Mouse (Mus musculus): ENCODE data around the gene Dusp21. TPM values are rescaled to one million over a fixed set of nuclear protein-coding genes. Genes with fewer than 3 reads are reported as not detected.

Dusp21 gene
- total and polyA plus RNA-seq, 2 experiments from 2014 or later = not detected

DNA sequence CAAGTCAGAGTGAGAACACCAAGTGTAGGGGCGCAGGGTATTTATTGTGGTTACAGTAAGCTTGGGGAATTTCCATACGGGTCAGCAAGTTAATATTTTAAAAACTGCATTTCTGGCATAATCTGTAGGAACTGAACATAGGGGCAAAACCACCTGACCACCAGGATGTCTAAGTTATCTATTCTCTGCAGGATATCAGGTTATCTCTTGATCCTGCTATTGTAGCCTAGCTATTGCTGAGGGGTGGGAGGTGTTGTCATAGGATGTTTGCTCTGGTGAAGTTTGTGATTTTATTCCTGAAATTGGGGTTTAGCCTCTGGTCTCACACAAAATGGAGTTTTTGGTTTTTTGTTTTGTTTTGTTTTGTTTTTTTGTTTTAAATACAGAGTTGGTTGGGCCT lies 42.6 kb downstream of the Dusp21 start:
- H3K9me3 ChIP-seq (ENCODE audit: low read length) = no peaks in the 10 kb centered on the region
- TF ChIP-seq CTCF (IDR thresholded peaks at IDR 0.05; ENCODE audit: low read depth) = no peak
- H3K27me3 ChIP-seq (ENCODE audit: insufficient read depth, low read length) = no peaks in the 10 kb centered on the region
- 86% methylated on average over 2 of the region's 2 CpGs for WGBS
- no peak overlapping the region for H3K9ac ChIP-seq (replicated peaks; ENCODE audit: low read length)
- ATAC-seq (no peak), DNase-seq (ENCODE audit: low spot score) (no peak)
- H3K4me2 ChIP-seq (ENCODE audit: low read depth, low read length) = no peak overlapping the region
- H3K4me1 ChIP-seq (ENCODE audit: insufficient read depth, low read length) = no peaks in the 10 kb centered on the region
- H3K36me3 ChIP-seq (ENCODE audit: insufficient read depth, low read length) = no peaks in the 10 kb centered on the region
- H3K4me3 ChIP-seq (ENCODE audit: low read length) = no peak overlapping the region
- H3K27ac ChIP-seq = no peak overlapping the region

Other genes with a start within 250 kb of the Dusp21 start
- 35.8 and 43.1 TPM in 2 replicates for gene Kdm6a, start 16.7 kb downstream of the Dusp21 start, total RNA-seq (2014; rRNA removed)
- 10.2 and 14.6 TPM in 2 replicates for gene Kdm6a, start 16.7 kb downstream of the Dusp21 start, polyA plus RNA-seq (2015; fragmentation: Nextera tagmentation; extraction: Ambion mirVana)

Data from hindbrain, postnatal 0 days (tissue).